Mouse (Mus musculus) neural tube, embryonic 12.5 days (tissue): Measurements from ENCODE around the gene Olfr726. TPM values are rescaled to one million over a fixed set of nuclear protein-coding genes. Genes with fewer than 3 reads are reported as not detected.

Source experiments
- ATAC-seq: fragments of 200-750 bp; cut with Nextera tagmentation; 2 replicates; pipeline ENCODE4 v1.8.0; 2017; ENCODE audit warnings: low read depth, mild to moderate bottlenecking, moderate TSS enrichment, moderate library complexity; ENCODE audit not compliant: low FRiP score
- H3K27ac ChIP-seq: fragments of 300-500 bp; sonication (generic); 2 replicates; pipeline ENCODE4 v1.5.1; 2016
- H3K27me3 ChIP-seq: fragments of 300-500 bp; sonication (generic); replicated peaks from 2 replicates; pipeline ENCODE4 v1.6.1; 2016; ENCODE audit warnings: mild to moderate bottlenecking
- H3K36me3 ChIP-seq: fragments of 300-500 bp; sonication (generic); 2 replicates; pipeline ENCODE4 v1.6.1; 2016; ENCODE audit warnings: mild to moderate bottlenecking
- H3K4me1 ChIP-seq: fragments of 300-500 bp; sonication (generic); 2 replicates; pipeline ENCODE4 v1.6.1; 2016
- H3K4me2 ChIP-seq: fragments of 300-500 bp; sonication (generic); replicated peaks from 2 replicates; pipeline ENCODE4 v1.6.1; 2016; ENCODE audit warnings: mild to moderate bottlenecking
- H3K4me3 ChIP-seq: fragments of 300-500 bp; sonication (generic); 2 replicates; pipeline ENCODE4 v1.5.1; 2016
- H3K9ac ChIP-seq: fragments of 300-500 bp; sonication (generic); 2 replicates; pipeline ENCODE4 v1.6.1; 2016; ENCODE audit warnings: mild to moderate bottlenecking
- H3K9me3 ChIP-seq: fragments of 300-500 bp; sonication (generic); 2 replicates; pipeline ENCODE4 v1.6.1; 2016; ENCODE audit warnings: mild to moderate bottlenecking
- WGBS: fragments of 180-500 bp; shearing (Covaris S2); methylation state at CpG from one replicate; pipeline ENCODE4 v1.1.7; 2016; 5-methylcytosine and 5-hydroxymethylcytosine counted together
- polyA plus RNA-seq: library from polyadenylated mRNA; unstranded; fragments of >200 nt; fragmentation: Nextera tagmentation; extraction: Ambion mirVana; gene quantifications from 2 replicates; pipeline ENCODE4 v1.2.1, GENCODE M21; 2016

Gene Olfr726
- not detected in 2 replicates for polyA plus RNA-seq

DNA sequence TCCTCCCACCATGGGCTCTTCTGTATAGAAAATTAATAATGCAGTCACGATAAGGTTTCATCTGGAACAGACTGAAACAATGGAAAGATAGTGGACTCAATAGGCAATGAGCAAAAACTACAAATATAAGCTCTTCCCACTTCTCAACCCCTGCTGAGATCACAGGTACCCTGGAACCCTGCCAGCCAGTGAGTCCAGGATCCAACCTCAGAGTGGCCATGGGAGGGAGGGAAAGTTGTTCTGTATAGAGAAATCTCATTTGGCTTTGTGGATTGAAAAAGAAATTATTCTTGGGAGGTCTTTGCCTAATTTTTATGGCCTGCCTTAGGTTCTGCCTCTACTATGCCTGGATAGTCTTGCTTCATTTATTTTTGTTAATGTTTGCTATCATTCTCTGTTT lies at the start of gene Olfr726:
Gene Olfr726 (minus strand): TSS at position 101 of the 400 bp plus-strand sequence.
- H3K27ac ChIP-seq: no peak within 1 kb of the TSS
- H3K4me2 ChIP-seq: no peak within 1 kb of the TSS
- 80% methylated on average over 1 of the region's 1 CpGs for WGBS
- no peak within 1 kb of the TSS for H3K9ac ChIP-seq
- H3K36me3 ChIP-seq: no peaks in the 10 kb centered on the region
- no peak within 1 kb of the TSS for H3K4me3 ChIP-seq
- H3K27me3 ChIP-seq: no peaks in the 10 kb centered on the region
- H3K9me3 ChIP-seq: no peaks in the 10 kb centered on the region
- ATAC-seq: no peak
- no peaks in the 10 kb centered on the region for H3K4me1 ChIP-seq

DNA sequence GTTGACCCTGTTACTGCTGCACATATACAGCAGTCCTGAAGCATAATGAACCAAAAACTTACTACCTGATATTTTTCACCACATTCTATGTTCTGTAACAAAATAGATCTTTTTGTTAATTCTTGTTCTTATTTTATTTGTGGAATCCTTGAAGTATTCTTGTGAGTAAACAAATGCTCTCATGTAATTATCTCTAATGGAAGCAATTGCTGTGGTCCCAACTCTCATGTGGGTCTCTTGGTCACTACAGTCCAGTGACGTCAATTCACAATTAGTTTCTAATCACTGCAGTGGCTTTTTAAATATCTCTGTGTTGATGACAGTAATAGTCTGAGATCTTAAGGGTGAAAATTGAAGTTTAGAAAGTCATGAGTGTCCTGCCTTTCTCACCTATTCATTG lies 32.1 kb upstream of the Olfr726 start, which contains the start of gene Olfr727:
Gene Olfr727 (plus strand): TSS at position 301 of the 400 bp plus-strand sequence.
- 90% methylated on average over 1 of the region's 1 CpGs for WGBS
- H3K9me3 ChIP-seq: no peaks in the 10 kb centered on the region
- no peaks in the 10 kb centered on the region for H3K4me1 ChIP-seq
- no peak within 1 kb of the TSS for H3K4me2 ChIP-seq
- H3K27ac ChIP-seq: no peak within 1 kb of the TSS
- no peaks in the 10 kb centered on the region for H3K27me3 ChIP-seq
- H3K36me3 ChIP-seq: no peaks in the 10 kb centered on the region
- H3K9ac ChIP-seq: no peak within 1 kb of the TSS
- no peak for ATAC-seq
- no peak within 1 kb of the TSS for H3K4me3 ChIP-seq

DNA sequence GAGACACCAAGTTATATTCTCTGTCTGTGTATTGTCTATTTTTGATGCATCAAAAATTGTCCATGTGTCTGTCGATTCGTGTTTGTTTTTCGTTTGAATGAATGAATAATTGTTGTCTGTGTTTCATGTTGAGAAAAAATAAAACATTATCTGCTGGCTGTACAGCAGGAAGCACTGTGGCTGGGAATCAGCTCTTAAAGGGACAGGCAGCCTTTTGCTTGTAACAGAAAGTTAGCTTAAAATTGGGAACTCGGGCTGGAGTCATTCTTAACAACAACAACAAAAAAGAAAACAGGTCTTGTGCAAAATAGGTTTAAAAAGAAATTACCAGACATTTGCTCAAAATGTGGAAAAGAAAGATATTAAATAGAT lies 28.0 kb downstream of the Olfr726 start:
- H3K9ac ChIP-seq: no peak overlapping the region
- no peaks in the 10 kb centered on the region for H3K9me3 ChIP-seq
- no peaks in the 10 kb centered on the region for H3K36me3 ChIP-seq
- H3K27ac ChIP-seq: no peak overlapping the region
- peak overlapping the region; percentile 75 for H3K4me3 ChIP-seq
- peak; percentile 49 for ATAC-seq
- H3K4me2 ChIP-seq: peak overlapping the region; percentile 85
- no peaks in the 10 kb centered on the region for H3K27me3 ChIP-seq
- 0% methylated on average over 4 of the region's 4 CpGs for whole genome bisulfite sequencing
- H3K4me1 ChIP-seq: peaks cover 6% of the 10 kb centered on the region

DNA sequence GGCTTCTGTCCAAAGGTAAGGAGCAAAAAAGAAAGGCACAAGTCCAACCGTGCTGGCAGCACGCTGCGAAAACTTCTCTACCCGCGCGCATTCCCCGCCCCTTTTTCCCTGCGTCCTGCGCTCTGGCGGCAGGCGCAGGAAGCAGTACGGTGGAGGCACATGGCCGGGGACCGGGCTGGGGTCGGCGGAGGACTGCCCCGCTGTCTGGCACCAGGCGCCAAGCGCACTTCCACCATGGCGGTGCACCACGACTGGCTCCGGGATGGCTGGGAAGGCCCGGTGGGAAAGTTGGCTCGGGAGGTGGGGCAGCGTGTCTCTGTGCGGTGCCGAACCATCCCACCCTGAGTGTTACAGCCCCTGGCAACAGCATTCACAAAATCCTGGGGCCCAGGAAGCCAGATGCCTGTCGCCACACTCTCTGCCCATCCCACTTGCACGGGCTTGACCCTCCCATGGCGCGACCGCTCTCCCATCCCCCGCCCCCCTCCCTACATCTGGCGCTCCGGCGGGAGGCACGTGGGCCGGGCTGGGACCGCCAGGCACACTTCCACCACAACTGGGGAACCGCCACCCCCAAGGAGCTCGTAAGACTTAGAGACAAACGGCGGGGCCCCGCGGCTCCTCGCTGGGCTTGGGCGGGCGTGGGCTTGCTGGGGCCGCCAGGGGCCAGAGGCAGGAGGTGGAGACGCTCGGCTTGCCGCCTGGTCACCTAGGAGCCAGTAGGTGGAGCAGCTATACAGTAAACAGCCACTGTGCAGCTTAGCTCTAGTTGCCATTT lies 28.6 kb downstream of the Olfr726 start:
- Histone ChIP-seq H3K4me2 (peak overlapping the region; percentile 85), H3K4me1 (peaks cover 6% of the 10 kb centered on the region), H3K27me3 (no peaks in the 10 kb centered on the region), H3K9me3 (no peaks in the 10 kb centered on the region), H3K4me3 (peak overlapping the region; percentile 75), H3K9ac (peak overlapping the region; percentile 61), H3K36me3 (no peaks in the 10 kb centered on the region), H3K27ac (peak overlapping the region; percentile 53; the same call in 1 of the 2 replicates)
- WGBS: 2% methylated on average over 52 of the region's 52 CpGs
- ATAC-seq: peak; percentile 97

DNA sequence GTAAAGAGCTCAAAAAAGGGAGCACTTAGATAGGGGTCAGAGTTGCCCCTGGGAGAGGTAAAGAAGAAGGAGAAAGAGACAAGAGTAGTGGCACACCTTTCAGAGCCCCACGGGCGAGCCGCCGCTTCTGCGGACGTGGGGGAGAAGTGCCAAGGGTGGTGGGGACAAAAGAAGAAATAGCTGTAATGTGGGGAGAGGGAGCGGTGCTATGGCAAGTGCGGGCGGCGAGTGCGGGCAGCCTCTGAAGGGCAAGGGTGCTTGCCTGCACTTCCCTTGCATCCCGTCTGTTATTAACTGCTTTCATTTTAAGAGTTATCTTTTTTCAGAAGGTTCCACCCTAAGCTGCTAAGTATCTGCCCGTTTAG lies 29.2 kb downstream of the Olfr726 start:
- H3K4me2 ChIP-seq: peak overlapping the region; percentile 85
- peak overlapping the region; percentile 61 for H3K9ac ChIP-seq
- H3K27me3 ChIP-seq: no peaks in the 10 kb centered on the region
- H3K9me3 ChIP-seq: no peaks in the 10 kb centered on the region
- H3K36me3 ChIP-seq: no peaks in the 10 kb centered on the region
- no peak overlapping the region for H3K27ac ChIP-seq
- ATAC-seq: peak; percentile 44
- under 1% methylated on average over 13 of the region's 13 CpGs for WGBS
- H3K4me3 ChIP-seq: peak overlapping the region; percentile 75
- peaks cover 6% of the 10 kb centered on the region for H3K4me1 ChIP-seq

DNA sequence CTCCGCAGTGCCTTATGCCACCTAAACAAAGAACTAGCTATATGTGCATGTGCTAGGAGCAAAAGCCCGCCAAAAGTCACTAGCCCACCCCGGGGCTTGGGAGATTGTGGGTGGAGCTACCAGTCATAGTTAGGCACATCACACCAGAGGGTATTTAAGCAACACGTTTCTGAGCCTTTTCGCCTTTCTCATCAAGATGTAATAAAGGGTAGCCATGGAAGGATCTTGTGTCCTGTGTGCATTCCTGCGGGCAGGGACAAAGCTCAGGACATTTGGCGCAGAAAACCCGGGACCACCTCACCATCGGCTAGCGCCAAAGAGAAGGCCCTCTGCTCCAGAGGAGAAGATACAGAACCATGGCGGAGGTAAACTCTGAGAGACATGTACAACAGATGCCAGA lies 29.6 kb downstream of the Olfr726 start:
- 15% methylated on average over 11 of the region's 11 CpGs for WGBS
- peak overlapping the region; percentile 75 for H3K4me3 ChIP-seq
- H3K4me1 ChIP-seq: peaks cover 6% of the 10 kb centered on the region
- ATAC-seq: no peak; the same call in 1 of the 2 replicates
- peak overlapping the region; percentile 61 for H3K9ac ChIP-seq
- peak overlapping the region; percentile 85 for H3K4me2 ChIP-seq
- no peaks in the 10 kb centered on the region for H3K9me3 ChIP-seq
- no peak overlapping the region for H3K27ac ChIP-seq
- no peaks in the 10 kb centered on the region for H3K27me3 ChIP-seq
- H3K36me3 ChIP-seq: no peaks in the 10 kb centered on the region

DNA sequence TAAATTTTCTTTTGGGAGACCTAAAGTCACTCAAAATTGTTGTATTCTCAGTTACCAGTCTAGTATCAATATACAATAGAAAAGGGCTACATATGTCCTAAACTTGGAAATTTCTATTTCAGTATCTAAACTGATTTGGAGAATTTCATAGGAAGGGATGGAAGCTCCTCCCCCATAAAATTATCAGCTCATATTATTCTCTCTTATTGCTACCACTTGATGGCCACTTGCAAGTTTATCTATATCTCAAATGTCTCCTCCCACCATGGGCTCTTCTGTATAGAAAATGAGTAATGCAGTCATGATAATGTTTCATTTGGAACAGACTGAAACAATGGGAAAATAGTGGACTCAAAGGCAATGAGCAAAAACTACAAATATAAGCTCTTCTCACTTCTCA lies 50.5 kb downstream of the Olfr726 start, which contains the start of gene Olfr725:
Gene Olfr725 (minus strand): TSS at position 101 of the 400 bp plus-strand sequence.
- Histone ChIP-seq H3K9me3 (no peaks in the 10 kb centered on the region), H3K27ac (no peak within 1 kb of the TSS), H3K9ac (no peak within 1 kb of the TSS), H3K27me3 (no peaks in the 10 kb centered on the region), H3K36me3 (no peaks in the 10 kb centered on the region), H3K4me1 (no peaks in the 10 kb centered on the region), H3K4me2 (no peak within 1 kb of the TSS), H3K4me3 (no peak within 1 kb of the TSS)
- no peak for ATAC-seq

Other genes starting within 250 kb of the Olfr726 start
- not detected in 2 replicates for gene Olfr722, start 189.0 kb downstream of the Olfr726 start, polyA plus RNA-seq
- not detected in 2 replicates for gene Olfr723, start 159.2 kb downstream of the Olfr726 start, polyA plus RNA-seq
- not detected in 2 replicates for gene Olfr724, start 127.7 kb downstream of the Olfr726 start, polyA plus RNA-seq
- gene Olfr725, start 50.6 kb downstream of the Olfr726 start, polyA plus RNA-seq: not detected in 2 replicates
- gene Olfr727, start 32.2 kb upstream of the Olfr726 start, polyA plus RNA-seq: not detected in 2 replicates
- gene Olfr728, start 51.7 kb upstream of the Olfr726 start, polyA plus RNA-seq: not detected in 2 replicates
- gene Olfr729, start 62.0 kb upstream of the Olfr726 start, polyA plus RNA-seq: not detected in 2 replicates
- gene Olfr730, start 97.2 kb upstream of the Olfr726 start, polyA plus RNA-seq: not detected in 2 replicates
- gene Olfr731, start 150.9 kb upstream of the Olfr726 start, polyA plus RNA-seq: not detected in 2 replicates
- not detected in 2 replicates for gene Olfr732, start 193.3 kb upstream of the Olfr726 start, polyA plus RNA-seq
- gene Olfr733, start 210.6 kb upstream of the Olfr726 start, polyA plus RNA-seq: not detected in 2 replicates
- gene Olfr734, start 235.8 kb upstream of the Olfr726 start, polyA plus RNA-seq: not detected in 2 replicates